In the genomic region with DNA sequence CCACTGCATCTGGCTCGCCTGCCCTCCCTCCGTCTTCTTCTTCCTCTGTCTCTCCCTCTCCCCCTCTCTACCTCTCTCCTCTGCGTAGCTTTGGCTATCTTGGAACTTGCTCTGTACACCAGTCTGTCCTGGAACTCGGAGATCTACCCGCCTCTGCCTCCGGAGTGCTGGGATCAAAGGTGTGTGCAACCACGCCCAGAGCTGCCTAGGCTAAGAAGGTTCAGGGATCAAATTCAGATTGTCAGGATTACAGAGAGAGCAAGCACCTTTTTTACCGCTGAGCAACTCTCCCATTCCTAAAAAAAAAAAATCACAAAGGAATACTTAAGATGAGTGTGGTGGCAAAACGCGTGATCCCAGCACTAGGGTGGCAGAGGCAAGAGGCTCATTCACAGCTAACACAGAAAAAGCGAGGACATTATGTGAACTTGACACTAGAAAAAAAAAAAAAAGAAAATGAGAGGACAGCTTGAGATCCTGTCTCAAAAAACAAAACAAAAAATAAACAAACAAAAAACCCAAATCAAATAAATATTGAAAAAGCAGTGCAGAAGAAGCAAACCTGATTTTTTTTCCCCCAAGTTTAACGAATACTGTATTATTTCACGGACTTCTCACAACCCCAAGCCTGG, we compare ENCODE assay signal across 8 mouse cellular contexts. TPM values are rescaled to one million over a fixed set of nuclear protein-coding genes. Genes with fewer than 3 reads are reported as not detected.
DNase-seq lines count a peak whose midpoint lies in the region; ATAC-seq and TF ChIP-seq lines count a peak whose summit lies in the region.

No protein-coding gene starts in this region.

- ATAC-seq in hindbrain, postnatal 0 days = no peak
- no peak for ATAC-seq in midbrain, embryonic 16.5 days
- ATAC-seq in granulocyte monocyte progenitor cell, adult 5-6 weeks (replicated peaks; ENCODE audit: poor library complexity, severe bottlenecking) = no peak

- peak overlapping the region; percentile 63; the same call in 1 of the 2 replicates for H3K9ac ChIP-seq in hindbrain, postnatal 0 days (replicated peaks; ENCODE audit: low read length)
- peak overlapping the region; percentile 80 for H3K9ac ChIP-seq in midbrain, embryonic 16.5 days (ENCODE audit: low read depth, low read length)

- no peak for TF ChIP-seq CTCF in layer of hippocampus, adult 2 months (conservative IDR thresholded peaks at IDR 0.05)
- TF ChIP-seq CTCF in hindbrain, postnatal 0 days (IDR thresholded peaks at IDR 0.05; ENCODE audit: low read depth) = no peak

- no peak for DNase-seq in layer of hippocampus, adult 2 months (ENCODE audit: low spot score in 2 of 2)
- no peak for DNase-seq in layer of hippocampus, postnatal 36 days
- DNase-seq in embryonic facial prominence, embryonic 10.5 days (ENCODE audit: low spot score) = no peak
- DNase-seq in hindbrain, postnatal 0 days (ENCODE audit: low spot score) = no peak
- no peak for DNase-seq in B cell, adult 2 months
- DNase-seq in right cerebral cortex, adult 18-20 months = no peak

- H3K27me3 ChIP-seq in embryonic facial prominence, embryonic 10.5 days (replicated peaks; ENCODE audit: low read depth, poor library complexity, severe bottlenecking) = peaks cover 3% of the 10 kb centered on the region
- no peaks in the 10 kb centered on the region for H3K27me3 ChIP-seq in hindbrain, postnatal 0 days (ENCODE audit: insufficient read depth, low read length)
- H3K27me3 ChIP-seq in midbrain, embryonic 16.5 days (ENCODE audit: control insufficient read depth, insufficient read depth, low read depth, low read length) = no peaks in the 10 kb centered on the region

- H3K9me3 ChIP-seq in embryonic facial prominence, embryonic 10.5 days = no peaks in the 10 kb centered on the region
- no peaks in the 10 kb centered on the region for H3K9me3 ChIP-seq in hindbrain, postnatal 0 days (ENCODE audit: low read length)
- H3K9me3 ChIP-seq in midbrain, embryonic 16.5 days (replicated peaks; ENCODE audit: control insufficient read depth, low read length, poor library complexity, severe bottlenecking) = no peaks in the 10 kb centered on the region

- H3K4me2 ChIP-seq in hindbrain, postnatal 0 days (ENCODE audit: low read depth, low read length) = peak overlapping the region; percentile 93
- peak overlapping the region; percentile 70 for H3K4me2 ChIP-seq in midbrain, embryonic 16.5 days (ENCODE audit: low read length)

- H3K4me1 ChIP-seq in embryonic facial prominence, embryonic 10.5 days = peaks cover 17% of the 10 kb centered on the region
- H3K4me1 ChIP-seq in hindbrain, postnatal 0 days (ENCODE audit: insufficient read depth, low read length) = peaks cover 4% of the 10 kb centered on the region
- H3K4me1 ChIP-seq in midbrain, embryonic 16.5 days (ENCODE audit: control insufficient read depth, insufficient read depth, low read length) = peaks cover 20% of the 10 kb centered on the region

- 56% methylated on average over 13 of the region's 13 CpGs for WGBS in embryonic facial prominence, embryonic 10.5 days
- 54% methylated on average over 13 of the region's 13 CpGs for WGBS in hindbrain, postnatal 0 days
- WGBS in midbrain, embryonic 16.5 days = 52% methylated on average over 13 of the region's 13 CpGs

- H3K27ac ChIP-seq in layer of hippocampus, adult 2 months = peak overlapping the region; percentile 82
- peak overlapping the region; percentile 89; the same call in 1 of the 2 replicates for H3K27ac ChIP-seq in embryonic facial prominence, embryonic 10.5 days (replicated peaks)
- no peak overlapping the region for H3K27ac ChIP-seq in hindbrain, postnatal 0 days
- H3K27ac ChIP-seq in midbrain, embryonic 16.5 days (ENCODE audit: low read length) = peak overlapping the region; percentile 63; the same call in 1 of the 2 replicates

- H3K36me3 ChIP-seq in embryonic facial prominence, embryonic 10.5 days (replicated peaks) = peaks cover 16% of the 10 kb centered on the region
- no peaks in the 10 kb centered on the region for H3K36me3 ChIP-seq in hindbrain, postnatal 0 days (ENCODE audit: insufficient read depth, low read length)
- H3K36me3 ChIP-seq in midbrain, embryonic 16.5 days (ENCODE audit: control insufficient read depth, insufficient read depth, low read length) = no peaks in the 10 kb centered on the region

- H3K4me3 ChIP-seq in layer of hippocampus, adult 2 months = peak overlapping the region; percentile 94
- peak overlapping the region; percentile 95 for H3K4me3 ChIP-seq in embryonic facial prominence, embryonic 10.5 days
- peak overlapping the region; percentile 90 for H3K4me3 ChIP-seq in hindbrain, postnatal 0 days (ENCODE audit: low read length)
- peak overlapping the region; percentile 99 for H3K4me3 ChIP-seq in midbrain, embryonic 16.5 days (ENCODE audit: low read depth, low read length)

RNA-seq across cellular contexts. Expression of gene Aen, which starts 0.5 kb away (rescaled TPM):
- total RNA-seq in layer of hippocampus, adult 2 months (2021) = 10 to 100 TPM; 20.8 to 23.7 TPM
- 10 to 100 TPM; 20.2 to 23.1 TPM for total RNA-seq in layer of hippocampus, postnatal 36 days (2021)
- 66.2 and 70.1 TPM in 2 replicates for polyA plus RNA-seq in embryonic facial prominence, embryonic 10.5 days (2016; fragmentation: Nextera tagmentation; extraction: Ambion mirVana)
- 36.6 and 43.0 TPM in 2 replicates for total RNA-seq in hindbrain, postnatal 0 days (2014; rRNA removed)
- 49.3 and 54.4 TPM in 2 replicates for polyA plus RNA-seq in hindbrain, postnatal 0 days (2015; fragmentation: Nextera tagmentation; extraction: Ambion mirVana)
- 48.5 and 54.0 TPM in 2 replicates for polyA plus RNA-seq in midbrain, embryonic 16.5 days (2015; fragmentation: Nextera tagmentation; extraction: Ambion mirVana)
- total RNA-seq in granulocyte monocyte progenitor cell, adult 5-6 weeks (2014; fragmentation: Nextera tagmentation) = 29.4 and 44.3 TPM in 2 replicates
- total RNA-seq in granulocyte monocyte progenitor cell, adult 5-6 weeks (2017) = 32.9 and 35.2 TPM in 2 replicates

RNA-seq across cellular contexts. Expression of gene Isg20, which starts 18.1 kb away (rescaled TPM):
- total RNA-seq in layer of hippocampus, adult 2 months (2021) = under 1 TPM; 0.34 to 0.49 TPM
- total RNA-seq in layer of hippocampus, postnatal 36 days (2021) = 1 to 10 TPM in 1 of 2 experiments, under 1 TPM in 1; 0.60 to 1.1 TPM
- 0.40 and 0.55 TPM in 2 replicates for polyA plus RNA-seq in embryonic facial prominence, embryonic 10.5 days (2016; fragmentation: Nextera tagmentation; extraction: Ambion mirVana)
- 2.0 and 4.1 TPM in 2 replicates for total RNA-seq in hindbrain, postnatal 0 days (2014; rRNA removed)
- 0.76 and 1.3 TPM in 2 replicates for polyA plus RNA-seq in hindbrain, postnatal 0 days (2015; fragmentation: Nextera tagmentation; extraction: Ambion mirVana)
- 1.1 and 2.7 TPM in 2 replicates for polyA plus RNA-seq in midbrain, embryonic 16.5 days (2015; fragmentation: Nextera tagmentation; extraction: Ambion mirVana)
- total RNA-seq in granulocyte monocyte progenitor cell, adult 5-6 weeks (2014; fragmentation: Nextera tagmentation) = 7.0 and 10.9 TPM in 2 replicates
- 3.8 and 10.4 TPM in 2 replicates for total RNA-seq in granulocyte monocyte progenitor cell, adult 5-6 weeks (2017)

RNA-seq across cellular contexts. Expression of gene Det1, which starts 48.1 kb away (rescaled TPM):
- total RNA-seq in layer of hippocampus, adult 2 months (2021) = 1 to 10 TPM; 6.5 to 6.6 TPM
- 1 to 10 TPM; 7.0 to 7.6 TPM for total RNA-seq in layer of hippocampus, postnatal 36 days (2021)
- 20.9 and 23.0 TPM in 2 replicates for polyA plus RNA-seq in embryonic facial prominence, embryonic 10.5 days (2016; fragmentation: Nextera tagmentation; extraction: Ambion mirVana)
- 10.4 and 13.6 TPM in 2 replicates for total RNA-seq in hindbrain, postnatal 0 days (2014; rRNA removed)
- 6.4 and 6.9 TPM in 2 replicates for polyA plus RNA-seq in hindbrain, postnatal 0 days (2015; fragmentation: Nextera tagmentation; extraction: Ambion mirVana)
- polyA plus RNA-seq in midbrain, embryonic 16.5 days (2015; fragmentation: Nextera tagmentation; extraction: Ambion mirVana) = 14.0 and 14.1 TPM in 2 replicates
- 17.2 and 22.5 TPM in 2 replicates for total RNA-seq in granulocyte monocyte progenitor cell, adult 5-6 weeks (2014; fragmentation: Nextera tagmentation)
- 12.3 and 17.9 TPM in 2 replicates for total RNA-seq in granulocyte monocyte progenitor cell, adult 5-6 weeks (2017)
